Mouse (Mus musculus) cerebellum, adult 18-20 months (tissue): ENCODE data around the gene Vapa.
"Not testable (repeated sequence)": the region's sequence is repeated elsewhere in the genome, so short reads cannot be mapped to it uniquely, and the experiment has no call there.

Source experiments
- DNase-seq, 2 experiments: peaks; one replicate each; pipeline ENCODE4 v3.0.0; 2021

Gene Vapa

DNA sequence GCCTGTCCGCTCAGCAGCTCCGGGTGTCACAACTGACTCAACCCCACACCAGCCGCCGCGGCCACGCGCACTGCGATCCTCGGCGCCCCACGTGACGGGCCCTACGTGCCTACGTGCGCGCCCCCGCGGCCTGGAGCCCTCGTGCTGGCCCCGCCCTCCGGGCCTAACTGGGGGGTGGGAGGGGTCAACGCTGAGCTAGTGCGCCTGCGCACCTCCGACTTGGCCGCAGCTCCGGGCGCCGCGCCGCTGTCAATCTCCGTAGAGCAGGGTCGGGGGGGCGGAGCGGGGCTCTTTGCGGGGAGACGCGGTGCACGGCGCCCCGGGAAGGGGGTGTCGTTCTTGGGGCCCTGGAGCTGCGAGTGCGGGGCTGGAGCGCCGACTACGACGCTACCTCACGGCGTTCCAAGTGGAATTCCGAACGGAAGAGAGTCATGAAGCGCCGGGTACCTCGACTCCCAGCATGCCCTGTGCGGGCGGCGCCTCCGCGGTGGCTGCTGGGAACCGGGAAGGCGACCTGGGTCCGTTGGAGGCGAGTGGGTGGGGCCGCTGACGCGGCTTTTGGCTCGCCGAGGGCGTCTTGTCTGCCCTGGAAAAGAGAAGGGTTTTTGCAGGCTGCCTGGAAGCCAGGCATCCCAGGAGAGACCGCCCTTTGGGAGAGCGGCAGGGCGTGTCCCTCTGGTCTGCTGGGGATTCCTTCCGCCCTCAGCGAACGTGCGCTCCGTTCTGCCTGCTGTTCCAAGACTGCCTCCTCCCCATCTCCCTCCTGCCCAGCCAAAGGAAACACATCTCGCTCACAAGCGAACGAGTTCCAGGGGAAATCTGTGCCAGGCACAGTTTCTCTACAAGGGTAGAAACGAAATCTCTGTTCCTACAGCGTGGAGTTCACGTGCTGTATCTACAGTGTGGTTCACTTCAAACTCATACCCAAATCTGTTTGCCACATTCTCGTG lies at the start of gene Vapa:
TSS of gene Vapa (minus strand) at position 93 of the 950 bp plus-strand sequence.
- peak; percentile 97 to 99 for DNase-seq

DNA sequence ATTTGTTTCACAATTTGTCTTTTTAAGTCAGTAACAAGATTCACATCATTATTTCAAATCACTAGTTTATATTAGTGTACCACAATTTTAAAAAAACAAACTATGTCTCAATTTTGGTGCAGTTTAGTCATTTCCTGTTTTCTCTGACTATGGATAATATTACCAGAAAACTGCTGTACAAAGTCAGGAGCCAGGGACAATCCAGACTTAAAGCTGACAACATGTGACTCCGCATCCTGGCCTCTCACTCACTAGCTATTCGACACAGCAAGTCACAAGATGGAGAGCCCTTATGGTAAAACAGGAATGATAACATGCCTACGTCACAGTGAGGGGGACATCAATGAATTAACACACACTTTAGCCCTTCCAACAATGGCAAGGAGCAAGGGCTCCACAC lies 49.3 kb upstream of the Vapa start:
- DNase-seq, result no peak

DNA sequence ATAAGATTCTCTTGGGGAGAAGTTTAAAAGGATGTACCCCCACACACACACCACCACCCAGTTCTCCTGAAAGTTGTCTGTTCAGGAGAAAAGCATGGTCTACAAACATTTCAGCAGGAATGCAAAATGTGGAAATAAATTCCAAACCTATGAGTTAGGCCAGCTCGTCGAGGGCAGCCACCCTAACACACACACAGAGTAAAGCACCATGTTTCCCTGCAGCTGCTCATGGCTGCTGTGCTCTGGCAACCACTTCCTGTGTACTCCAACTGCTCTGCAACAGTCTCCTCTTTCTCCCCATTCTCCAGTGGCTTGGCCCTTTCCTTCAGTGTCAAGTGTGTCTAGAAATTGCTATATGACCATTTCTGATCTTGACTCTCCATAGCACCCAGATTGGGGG lies 45.1 kb upstream of the Vapa start:
- no peak for DNase-seq

DNA sequence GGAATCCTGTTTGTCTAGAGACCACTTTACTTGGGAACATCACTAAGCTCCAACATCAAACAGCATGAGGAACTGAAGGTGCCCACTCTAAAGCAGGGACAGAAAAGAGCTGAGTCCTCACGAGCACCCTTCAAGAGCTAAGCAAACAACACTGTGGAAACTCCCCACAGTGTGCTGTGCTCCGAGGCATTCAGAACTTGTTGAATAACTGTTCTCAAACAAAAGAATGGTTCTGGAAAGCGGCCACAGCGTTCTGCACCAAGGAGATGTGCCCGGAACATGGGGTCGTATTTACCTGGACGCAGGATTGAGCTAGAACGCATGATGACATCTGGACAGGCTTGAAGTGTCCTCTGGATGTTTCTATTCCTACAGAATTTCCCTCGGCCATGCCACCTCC lies 44.6 kb upstream of the Vapa start:
- no peak for DNase-seq

DNA sequence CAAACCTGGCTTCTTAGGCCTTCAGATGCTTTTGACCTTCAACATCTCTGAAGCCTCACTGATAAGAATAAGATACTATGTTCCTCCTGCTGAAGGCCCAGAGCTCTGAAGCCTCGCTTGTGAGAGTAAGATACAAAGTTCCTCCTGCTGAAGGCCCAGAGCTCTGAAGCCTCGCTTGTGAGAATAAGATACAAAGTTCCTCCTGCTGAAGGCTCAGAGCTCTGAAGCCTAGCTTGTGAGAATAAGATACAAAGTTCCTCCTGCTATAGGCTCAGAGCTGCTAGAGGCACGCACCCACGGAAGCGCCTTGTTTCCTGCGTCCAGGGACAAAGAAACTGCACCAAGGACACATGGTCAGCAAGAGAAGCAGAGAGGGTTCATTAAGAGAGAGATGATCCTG lies 43.4 kb upstream of the Vapa start:
- no peak for DNase-seq

DNA sequence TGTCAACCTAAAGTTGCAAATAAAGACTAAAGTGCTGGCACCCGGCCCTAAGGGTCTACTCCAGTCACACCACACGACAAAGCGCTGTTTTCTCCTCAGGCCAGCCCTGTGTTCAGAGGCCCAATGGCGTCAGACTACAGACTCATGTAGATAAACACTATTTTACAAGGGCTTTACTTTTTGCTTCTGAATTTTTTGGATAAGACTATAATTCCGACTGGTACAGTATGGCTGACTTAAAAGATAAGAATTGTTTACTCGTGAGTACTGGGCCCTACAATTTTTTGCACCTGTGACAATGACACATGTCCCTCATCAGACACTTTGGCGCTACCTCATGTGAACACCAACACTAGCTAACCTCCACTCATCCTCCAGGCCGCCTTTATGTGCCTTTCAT lies 42.7 kb upstream of the Vapa start:
- no peak for DNase-seq

DNA sequence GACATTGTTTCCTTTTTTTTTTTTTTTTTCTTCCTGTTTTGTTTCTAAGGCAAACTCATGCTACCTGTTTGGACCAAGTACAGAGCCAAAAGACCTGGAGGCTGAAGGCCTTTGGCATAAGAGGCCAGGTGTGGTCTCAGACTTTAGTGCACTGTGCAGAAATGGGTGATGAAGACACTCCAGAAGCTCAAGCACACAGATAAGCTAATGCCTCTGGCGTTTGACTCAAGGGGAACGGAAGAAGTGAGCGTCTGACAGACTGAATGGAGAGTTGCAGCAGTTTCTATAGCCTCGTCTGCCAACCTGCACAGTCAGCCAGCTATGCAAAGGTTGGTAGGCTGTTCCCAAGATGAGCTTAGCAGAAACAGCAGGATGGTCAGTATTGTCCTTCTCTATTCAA lies 42.3 kb upstream of the Vapa start:
- DNase-seq, result no peak

DNA sequence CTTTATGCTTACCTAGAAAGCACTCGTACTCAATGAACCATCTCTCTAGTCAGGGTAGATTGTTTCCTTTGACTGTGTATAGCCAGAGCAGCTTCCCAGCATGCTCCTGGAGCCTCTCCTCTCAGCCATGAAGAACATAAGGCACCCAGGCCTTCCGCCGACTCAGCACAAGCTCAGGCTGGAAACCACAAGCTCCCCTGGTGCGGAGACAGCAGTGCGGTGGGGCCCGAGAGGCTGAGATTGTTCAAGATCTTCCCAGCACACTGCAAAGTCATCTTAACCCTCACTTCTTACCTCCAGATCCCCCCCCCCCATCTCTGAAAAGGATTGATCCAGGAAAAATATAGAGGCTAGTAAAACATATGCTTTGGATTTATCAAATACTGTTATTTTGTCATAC lies 37.2 kb upstream of the Vapa start:
- DNase-seq, result no peak

DNA sequence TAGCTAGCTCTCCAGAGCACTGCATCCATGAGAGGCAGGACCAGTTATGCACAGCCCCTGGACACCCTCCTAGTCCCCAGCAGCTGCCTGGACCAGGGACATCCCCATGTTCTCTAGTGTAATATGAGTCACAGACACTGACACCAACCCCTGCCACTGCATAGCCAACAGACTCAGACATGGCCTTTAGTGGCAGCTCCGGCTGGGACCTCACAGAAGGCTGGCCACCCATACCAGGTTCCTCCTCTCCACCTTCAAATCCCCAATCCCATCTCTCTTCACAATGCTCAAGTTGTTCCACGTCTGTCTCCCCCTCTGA lies 35.8 kb upstream of the Vapa start:
- DNase-seq, result no peak

DNA sequence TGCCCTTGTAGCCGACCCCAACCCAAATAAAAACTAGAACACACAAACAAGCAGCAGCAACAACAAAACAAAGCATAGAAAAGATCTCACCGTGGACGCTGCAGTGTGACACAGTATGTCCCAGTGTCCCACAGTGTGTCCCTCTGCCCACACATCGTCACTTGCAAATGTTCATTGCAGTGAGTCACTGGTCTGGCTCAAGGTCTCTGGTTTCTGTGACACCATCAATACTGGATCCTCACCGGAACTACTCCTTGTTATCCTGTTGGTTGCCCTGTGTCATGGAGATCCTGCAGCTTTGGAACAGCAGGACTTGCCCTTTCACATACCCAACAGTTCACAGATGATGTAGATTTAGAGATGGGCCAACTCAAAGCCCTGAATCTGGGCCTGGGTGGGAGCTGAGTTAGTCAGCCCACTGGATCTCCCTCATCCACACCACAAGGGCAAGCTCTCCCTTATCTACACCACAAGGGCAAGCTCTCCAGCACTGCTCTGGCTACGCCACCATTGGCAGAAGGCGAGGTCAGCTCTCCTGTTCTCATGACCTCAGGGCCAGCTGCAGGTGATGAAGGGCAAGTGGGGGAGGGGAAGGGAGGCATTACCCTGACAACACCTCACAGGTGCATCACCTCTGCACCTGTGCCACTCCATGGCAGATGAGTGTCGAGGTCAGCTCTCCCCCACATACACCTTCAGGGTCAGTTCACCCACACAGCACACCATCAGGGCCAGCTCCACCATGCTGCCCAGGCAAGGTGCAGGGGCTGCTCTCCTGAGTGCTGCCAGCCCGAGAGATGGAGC lies 35.2 kb upstream of the Vapa start:
- no peak for DNase-seq

DNA sequence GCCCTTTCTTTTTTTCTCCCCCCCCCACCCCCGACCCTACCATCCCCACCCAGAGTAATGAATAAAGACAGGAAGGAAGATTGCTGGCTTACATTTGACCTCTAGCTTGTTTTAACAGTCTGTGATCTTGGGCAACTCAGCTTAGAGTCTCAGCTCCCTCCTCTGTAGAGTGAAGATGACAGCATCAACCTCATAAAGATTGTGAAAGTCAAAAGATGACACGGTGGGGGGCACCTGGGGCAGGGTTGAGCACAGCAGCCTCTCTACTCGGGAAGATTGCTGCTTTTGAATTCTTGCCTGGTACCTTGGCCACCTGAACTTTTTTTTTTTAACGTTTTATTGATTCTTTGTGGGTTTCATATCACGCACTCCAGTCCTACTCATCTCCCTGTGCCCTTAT lies 34.6 kb upstream of the Vapa start:
- no peak for DNase-seq

DNA sequence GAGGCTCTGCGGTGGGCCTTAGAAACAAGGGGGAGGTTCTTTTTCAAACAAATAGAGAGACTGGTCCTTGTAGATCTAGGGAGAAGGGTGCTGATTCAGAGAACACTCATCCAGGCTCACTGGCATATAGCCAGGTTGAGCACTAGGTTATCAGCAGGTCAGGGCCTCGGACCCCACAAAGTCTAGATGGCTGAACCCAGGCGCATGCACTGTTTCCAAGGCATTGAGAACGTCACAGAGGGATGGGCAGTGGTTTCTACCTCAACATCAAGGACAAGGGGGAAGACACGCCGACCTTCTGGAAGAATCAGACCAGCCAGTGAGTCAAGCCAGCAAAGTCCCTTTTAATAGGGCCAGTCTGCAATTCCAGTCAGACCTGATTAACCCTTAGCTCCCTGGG lies 33.9 kb upstream of the Vapa start:
- no peak for DNase-seq

DNA sequence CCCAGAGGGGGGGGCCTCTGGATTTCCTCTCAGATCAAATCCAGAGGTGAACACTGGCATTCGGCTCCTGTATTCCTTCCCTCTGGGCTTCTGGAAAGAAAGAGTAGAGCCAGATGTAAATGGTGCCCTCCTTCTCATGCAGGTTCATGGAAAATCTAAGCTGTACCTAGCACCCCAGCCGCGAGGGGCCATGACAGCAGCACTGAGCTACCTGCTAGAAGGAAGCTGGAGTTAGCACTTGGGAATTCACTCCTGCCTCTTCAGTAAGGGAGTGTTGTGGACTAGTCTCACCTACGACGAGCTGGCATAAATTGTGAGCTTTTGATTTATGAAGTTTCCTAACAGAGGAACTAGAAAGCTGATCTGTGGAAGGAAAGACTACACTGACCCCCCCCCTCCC lies 30.2 kb upstream of the Vapa start:
- no peak for DNase-seq

DNA sequence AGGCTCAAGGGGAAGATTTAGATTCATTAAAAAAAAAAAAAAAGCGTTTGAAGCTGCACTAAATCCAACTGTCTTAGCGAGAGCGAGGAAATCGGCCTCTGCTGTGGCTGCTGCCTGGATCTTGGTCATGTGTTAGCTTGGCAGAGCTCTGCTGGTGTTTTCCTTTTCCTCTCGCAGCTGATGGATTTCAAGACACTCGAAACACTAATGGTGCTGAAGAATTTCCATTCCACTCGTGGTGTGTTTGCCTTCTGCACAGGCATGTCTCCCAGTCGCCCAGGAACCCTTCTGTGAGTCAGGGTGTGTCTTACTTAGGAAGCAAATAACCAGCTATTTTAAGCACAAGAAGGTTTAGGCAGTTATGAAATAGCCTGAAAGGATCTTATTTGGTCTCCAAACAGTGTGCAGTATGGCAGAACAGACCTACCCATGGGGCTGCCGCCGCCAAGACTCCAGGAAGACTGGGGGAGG lies 29.7 kb upstream of the Vapa start:
- peak; percentile 23 to 26 for DNase-seq

DNA sequence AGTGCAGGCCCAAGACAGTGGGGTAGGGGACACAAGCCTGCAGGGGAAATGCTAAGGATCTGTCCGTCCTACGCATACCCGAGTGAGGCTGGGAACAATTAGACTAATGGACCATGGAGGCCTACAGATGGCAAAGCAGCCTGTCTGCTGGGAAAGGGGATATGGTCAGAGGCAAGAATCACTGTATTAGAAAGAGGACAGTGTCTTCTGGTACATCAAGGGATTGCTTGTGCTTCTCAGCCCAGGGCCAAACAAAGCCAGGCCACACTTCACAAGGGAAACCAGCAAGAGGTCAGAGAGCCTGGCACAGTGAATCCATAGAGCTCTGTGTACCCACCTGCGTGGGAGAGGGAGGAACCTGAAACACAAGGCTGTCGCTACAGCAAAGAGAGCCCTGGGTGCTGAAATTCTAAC lies 29.2 kb upstream of the Vapa start:
- peak; percentile 14 to 23 for DNase-seq

DNA sequence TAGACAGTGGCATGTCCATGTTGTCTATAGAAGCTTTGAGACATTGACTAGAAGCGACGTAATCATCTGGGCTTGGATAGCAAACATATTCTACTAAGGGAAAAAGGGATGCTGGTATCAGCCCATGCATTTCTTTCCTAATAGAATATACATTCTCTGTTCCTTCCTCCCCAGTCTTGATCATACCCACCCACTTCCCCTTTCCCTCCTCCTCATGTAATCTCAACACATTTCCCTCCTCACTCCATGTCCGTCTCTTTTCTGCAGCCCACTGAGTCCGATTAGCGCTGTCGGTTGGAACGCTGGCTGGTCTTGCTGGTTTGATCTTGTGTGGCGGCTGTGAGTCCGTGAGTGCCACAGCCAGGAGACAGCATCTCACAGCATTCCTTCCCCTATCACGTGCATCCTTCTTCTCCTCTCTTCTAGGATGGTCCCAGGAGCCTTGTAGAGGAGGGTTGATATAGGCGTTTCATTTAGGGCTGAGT lies 28.4 kb upstream of the Vapa start, which contains the start of gene Txndc2:
TSS of gene Txndc2 (minus strand) at position 435 of the 485 bp plus-strand sequence.
- DNase-seq, result no peak

DNA sequence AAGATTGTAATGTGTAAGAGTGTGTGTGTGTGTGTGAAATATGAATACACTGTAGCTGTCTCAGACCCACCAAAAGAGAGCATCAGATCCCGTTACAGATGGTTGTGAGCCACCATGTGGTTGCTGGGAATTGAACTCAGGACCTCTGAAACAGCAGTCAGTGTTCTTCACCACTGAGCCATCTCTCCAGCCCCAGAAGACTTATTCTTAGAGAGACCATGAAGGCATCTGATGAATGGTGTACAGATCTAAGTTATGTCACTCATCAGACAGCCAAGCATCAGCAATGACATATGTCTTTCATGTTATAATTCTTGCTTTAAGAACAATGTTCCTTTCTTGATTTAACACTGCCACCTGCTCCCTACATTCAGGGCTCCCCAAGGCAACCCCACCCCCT lies 25.8 kb upstream of the Vapa start:
- no peak for DNase-seq

DNA sequence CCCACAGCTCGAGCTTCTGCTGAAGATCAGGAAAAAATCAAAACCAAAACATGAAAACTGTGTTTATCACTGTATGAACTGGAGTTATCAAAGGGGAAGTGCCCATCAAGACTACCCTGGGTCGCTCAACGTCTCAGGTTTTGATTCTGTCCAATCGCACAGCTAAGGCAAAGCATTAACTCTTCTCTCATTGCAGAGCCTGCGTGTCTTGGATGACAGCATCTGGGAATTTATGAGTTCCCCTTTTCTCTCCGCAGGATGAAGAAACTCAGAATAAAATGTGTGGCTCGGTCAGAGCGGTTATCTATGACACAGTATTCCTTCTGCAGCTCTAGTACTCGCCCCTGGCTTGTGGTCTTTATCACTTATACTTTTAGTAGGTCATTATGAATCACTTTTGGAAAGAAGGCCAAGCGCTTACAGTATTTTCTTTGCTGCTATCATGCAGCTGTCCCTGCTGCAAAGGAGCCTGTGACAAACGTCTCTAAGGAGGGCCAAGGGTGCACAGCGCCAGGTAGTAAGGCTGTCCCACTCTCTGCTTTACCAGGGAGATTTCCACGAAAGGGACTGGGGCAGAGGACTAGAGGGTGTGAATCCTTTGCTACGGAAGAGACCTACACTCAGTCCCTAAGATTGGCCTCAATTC lies 22.5 kb upstream of the Vapa start:
- no peak for DNase-seq

DNA sequence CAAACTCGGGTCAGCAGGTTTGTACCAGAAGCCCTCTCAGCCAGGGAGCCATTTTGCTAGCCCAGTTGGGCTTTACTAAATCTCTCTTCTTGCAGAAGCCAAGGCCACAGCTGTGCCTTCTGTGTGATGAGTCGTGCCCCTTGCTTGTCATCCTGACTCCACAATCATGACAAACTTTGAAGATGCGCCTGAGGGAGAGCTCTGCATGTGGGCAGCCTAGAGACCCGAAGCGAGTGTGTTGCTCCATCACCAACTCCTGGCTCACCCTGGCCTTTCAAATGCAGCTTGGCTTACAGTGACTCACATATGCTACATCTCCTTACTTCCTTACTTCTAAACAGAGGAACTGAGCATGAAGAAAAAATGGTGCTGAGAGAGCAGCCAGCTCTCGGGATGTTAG lies 16.6 kb upstream of the Vapa start:
- no peak for DNase-seq

DNA sequence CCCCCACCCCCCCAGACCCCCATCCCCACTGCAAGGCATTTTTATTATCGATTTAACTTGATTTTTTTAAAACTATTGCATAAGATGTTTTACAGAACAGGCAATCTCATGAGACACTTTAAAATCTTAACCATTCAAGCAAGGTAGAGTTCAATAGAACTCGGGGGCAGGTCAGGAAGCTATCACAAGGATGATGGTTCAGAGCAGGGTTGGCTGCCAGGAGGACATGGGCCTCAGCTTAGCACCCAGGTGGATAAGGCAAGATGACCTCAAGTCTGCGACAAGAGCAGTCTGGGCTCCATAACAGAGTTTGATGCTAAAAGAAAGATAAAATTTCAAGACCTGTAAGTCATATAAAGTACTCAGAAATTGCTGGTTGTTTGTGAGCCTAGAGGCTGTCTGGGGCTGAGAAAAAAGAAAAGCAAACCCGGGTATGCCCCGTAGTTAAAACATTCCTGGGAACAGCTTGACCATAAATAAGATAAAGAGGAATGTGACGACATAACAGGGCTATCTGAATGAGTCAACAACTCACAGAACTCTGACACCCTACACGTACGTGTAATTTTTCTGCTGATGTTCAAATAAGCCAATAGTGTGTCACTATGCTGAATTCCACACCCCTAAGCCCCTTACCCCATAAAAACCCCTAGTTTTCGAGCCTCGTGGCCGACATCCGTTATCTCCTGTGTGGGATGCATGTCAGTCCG lies 15.6 kb upstream of the Vapa start:
- not testable (repeated sequence) for DNase-seq

DNA sequence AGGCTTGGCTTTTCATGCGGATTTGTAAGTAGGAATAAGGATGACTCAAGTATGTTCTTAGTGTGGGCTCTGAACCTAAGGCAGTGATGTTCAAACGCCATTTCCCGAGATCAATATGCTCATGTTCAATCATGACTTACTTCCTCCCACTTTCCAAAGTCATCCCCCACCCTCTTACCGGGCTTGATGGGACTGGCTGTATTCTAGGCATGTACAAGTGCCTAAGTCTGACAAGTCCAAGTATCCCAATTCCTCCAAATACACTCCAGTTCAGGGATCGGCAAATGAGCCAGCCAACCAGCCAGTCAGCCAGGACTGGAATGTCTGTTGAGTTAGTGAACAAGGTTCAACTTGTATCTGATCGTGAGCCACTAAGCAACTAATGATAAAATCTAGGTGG lies 12.9 kb upstream of the Vapa start:
- DNase-seq, result no peak

DNA sequence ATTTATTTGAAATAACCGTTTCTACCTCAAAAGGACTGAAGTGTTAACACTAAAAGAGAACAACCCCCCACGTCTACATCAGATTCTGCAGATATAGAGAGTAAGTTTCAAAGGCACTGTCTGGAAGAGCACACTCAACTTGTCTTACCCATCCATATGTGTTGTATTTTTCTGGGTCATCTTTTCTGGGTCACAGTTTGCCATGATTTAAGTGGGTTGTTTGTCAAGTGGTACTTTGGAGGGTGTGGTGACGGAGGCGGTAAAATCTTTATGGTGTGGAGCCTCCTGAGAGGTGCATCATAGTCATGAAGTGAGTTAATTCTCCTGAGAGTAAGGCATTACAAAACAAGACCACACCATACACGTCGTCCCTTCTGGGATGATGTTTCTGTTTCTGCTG lies 12.2 kb upstream of the Vapa start:
- DNase-seq, result no peak

DNA sequence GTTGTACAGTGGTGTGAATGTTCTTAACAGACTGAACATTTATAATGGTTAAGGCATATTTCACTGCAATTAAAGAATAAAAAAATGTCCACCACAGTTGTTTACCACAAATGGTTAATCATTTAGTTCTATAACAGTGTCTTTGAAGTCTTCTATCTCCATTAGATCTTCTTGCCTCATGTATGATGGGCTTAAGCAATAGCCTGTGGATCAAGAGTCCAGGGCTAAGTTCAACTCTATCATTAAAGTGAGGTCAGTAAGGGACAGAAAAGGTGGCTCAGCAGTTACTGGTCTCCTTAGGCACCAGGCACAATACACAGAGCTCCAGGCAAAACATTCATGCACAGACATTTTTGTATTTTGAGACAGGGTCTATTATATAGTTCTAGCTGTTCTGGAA lies 9.8 kb upstream of the Vapa start:
- no peak for DNase-seq
